Mouse (Mus musculus) midbrain, embryonic 11.5 days (tissue): ENCODE data around the gene Tmem170. TPM values are rescaled to one million over a fixed set of nuclear protein-coding genes. Genes with fewer than 3 reads are reported as not detected.

Source experiments
- ATAC-seq: fragments of 200-750 bp; cut with Nextera tagmentation; 2 replicates; pipeline ENCODE4 v1.8.0; 2017; ENCODE audit warnings: moderate TSS enrichment, moderate library complexity; ENCODE audit not compliant: low FRiP score
- DNase-seq: peaks from one replicate; pipeline ENCODE4 v3.0.0; 2015; ENCODE audit warnings: low spot score; ENCODE audit errors: missing footprints
- H3K27ac ChIP-seq: fragments of 300-500 bp; sonication (generic); 2 replicates; pipeline ENCODE4 v1.5.1; 2014; ENCODE audit warnings: low read depth, low read length
- H3K27me3 ChIP-seq: fragments of 300-500 bp; sonication (generic); 2 replicates; pipeline ENCODE4 v1.6.1; 2014; ENCODE audit warnings: mild to moderate bottlenecking, low read length, moderate library complexity, mixed read lengths; ENCODE audit not compliant: control insufficient read depth, insufficient read depth
- H3K36me3 ChIP-seq: fragments of 300-500 bp; sonication (generic); 2 replicates; pipeline ENCODE4 v1.6.1; 2014; ENCODE audit warnings: mild to moderate bottlenecking, low read length, moderate library complexity, mixed read lengths; ENCODE audit not compliant: control insufficient read depth, insufficient read depth
- H3K4me1 ChIP-seq: fragments of 300-500 bp; sonication (generic); 2 replicates; pipeline ENCODE4 v1.6.1; 2014; ENCODE audit warnings: low read length; ENCODE audit not compliant: control insufficient read depth, insufficient read depth
- H3K4me2 ChIP-seq: fragments of 300-500 bp; sonication (generic); 2 replicates; pipeline ENCODE4 v1.6.1; 2014; ENCODE audit warnings: mild to moderate bottlenecking, moderate library complexity
- H3K4me3 ChIP-seq: fragments of 300-500 bp; sonication (generic); 2 replicates; pipeline ENCODE4 v1.5.1; 2014; ENCODE audit warnings: low read depth, low read length
- H3K9ac ChIP-seq: fragments of 300-500 bp; sonication (generic); 2 replicates; pipeline ENCODE4 v1.6.1; 2014; ENCODE audit warnings: low read length
- H3K9me3 ChIP-seq: fragments of 300-500 bp; sonication (generic); 2 replicates; pipeline ENCODE4 v1.6.1; 2016; ENCODE audit warnings: low read length; ENCODE audit not compliant: control insufficient read depth
- WGBS: fragments of 180-500 bp; shearing (Covaris S2); extraction: QIAGEN DNeasy Blood & Tissue Kit; methylation state at CpG from one replicate; pipeline ENCODE4 v1.1.7; 2014; 5-methylcytosine and 5-hydroxymethylcytosine counted together
- polyA plus RNA-seq: library from polyadenylated mRNA; unstranded; fragments of >200 nt; fragmentation: Nextera tagmentation; extraction: Ambion mirVana; gene quantifications from 2 replicates; pipeline ENCODE4 v1.2.1, GENCODE M21; 2014

Gene Tmem170
- polyA plus RNA-seq, 1 experiment from 2014 or later, result 6.8 TPM

- H3K9me3 ChIP-seq, result no peaks in the 10 kb centered on the region
- no peak overlapping the region for H3K4me2 ChIP-seq
- no peak for ATAC-seq
- no peaks in the 10 kb centered on the region for H3K27me3 ChIP-seq
- WGBS, result 96% methylated on average over 9 of the region's 9 CpGs
- H3K36me3 ChIP-seq, result no peaks in the 10 kb centered on the region
- H3K4me1 ChIP-seq, result no peaks in the 10 kb centered on the region
- no peak overlapping the region for H3K27ac ChIP-seq
- DNase-seq, result peak; percentile 77
- no peak overlapping the region for H3K4me3 ChIP-seq
- H3K9ac ChIP-seq, result no peak overlapping the region
These were observed 62.7 kb downstream of the Tmem170 start for GRCm38 (mm10) chr8:111813818-111814217.

Other genes starting within 250 kb of the Tmem170 start
- 0.19 and 0.22 TPM in 2 replicates for gene Ldhd, start 246.4 kb downstream of the Tmem170 start, polyA plus RNA-seq
- 23.8 and 25.6 TPM in 2 replicates for gene Zfp1, start 233.3 kb downstream of the Tmem170 start, polyA plus RNA-seq
- not detected in 2 replicates for gene Ctrb1, start 185.7 kb downstream of the Tmem170 start, polyA plus RNA-seq
- 36.2 and 42.1 TPM in 2 replicates for gene Bcar1, start 132.9 kb downstream of the Tmem170 start, polyA plus RNA-seq
- 209 and 223 TPM in 2 replicates for gene Cfdp1, start 22.5 kb downstream of the Tmem170 start, polyA plus RNA-seq
- gene Chst5, start 33.7 kb upstream of the Tmem170 start, polyA plus RNA-seq, result 2.4 TPM in 2 replicates
- gene Tmem231, start 57.1 kb upstream of the Tmem170 start, polyA plus RNA-seq, result 20.1 and 21.9 TPM in 2 replicates
- 331 and 348 TPM in 2 replicates for gene Gabarapl2, start 64.0 kb upstream of the Tmem170 start, polyA plus RNA-seq
- 9.1 and 11.8 TPM in 2 replicates for gene Adat1, start 115.6 kb upstream of the Tmem170 start, polyA plus RNA-seq
- 258 and 265 TPM in 2 replicates for gene Kars, start 134.6 kb upstream of the Tmem170 start, polyA plus RNA-seq
- gene Terf2ip, start 134.6 kb upstream of the Tmem170 start, polyA plus RNA-seq, result 29.9 and 31.3 TPM in 2 replicates
- 0.26 and 0.37 TPM in 2 replicates for gene Gm6793, start 138.3 kb upstream of the Tmem170 start, polyA plus RNA-seq